In the genomic region with DNA sequence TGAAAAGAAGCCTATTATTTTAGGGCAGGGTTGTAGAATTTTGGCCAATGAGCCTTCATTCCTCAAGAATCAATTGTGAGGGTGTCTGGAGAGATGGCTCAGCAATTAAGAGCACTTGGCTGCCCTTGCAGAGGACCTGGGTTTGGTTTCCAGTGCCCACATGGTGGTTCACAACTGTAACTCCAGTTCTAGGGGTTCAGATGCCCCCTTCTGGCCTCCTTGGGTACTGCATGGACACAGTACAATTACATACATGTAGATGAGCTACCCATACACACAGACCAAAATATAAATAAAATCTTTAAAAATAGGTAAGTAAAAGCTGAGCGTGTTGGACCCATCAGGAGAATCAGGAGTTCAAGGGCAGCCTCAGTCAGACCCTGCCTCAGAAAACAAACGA, we compare ENCODE assay signal across 12 mouse cellular contexts. TPM values are rescaled to one million over a fixed set of nuclear protein-coding genes. Genes with fewer than 3 reads are reported as not detected.
DNase-seq lines count a peak whose midpoint lies in the region; ATAC-seq and TF ChIP-seq lines count a peak whose summit lies in the region.
"Had no signal": no experiment of that assay in that cellular context is flagged by ENCODE, and none has a peak within 500 bp of the region (broad histone marks: within the 10 kb centered on the region; RNA-seq: fewer than 3 reads in every experiment).

No protein-coding gene starts in this region.

- no peak for ATAC-seq in forebrain, embryonic 11.5 days (replicated peaks; ENCODE audit: low FRiP score)
- no peak for ATAC-seq in forebrain, embryonic 15.5 days (replicated peaks)
- ATAC-seq in lung, postnatal 0 days, result no peak
- ATAC-seq in megakaryocyte, adult 5-6 weeks (ENCODE audit: poor library complexity, severe bottlenecking), result no peak
- ATAC-seq: forebrain, embryonic 16.5 days had no signal

- WGBS in forebrain, embryonic 11.5 days, result 84% methylated on average over 2 of the region's 2 CpGs
- 79% methylated on average over 2 of the region's 2 CpGs for WGBS in forebrain, embryonic 15.5 days
- 84% methylated on average over 2 of the region's 2 CpGs for WGBS in lung, postnatal 0 days

- no peak for TF ChIP-seq POLR2A in bone marrow macrophage, adult 2 months (IDR thresholded peaks at IDR 0.05; ENCODE audit: borderline replicate concordance, low read depth, low read length)

- TF ChIP-seq CTCF in lung, postnatal 0 days (IDR thresholded peaks at IDR 0.05), result peak; percentile 55
- peak; percentile 54; the same call in 1 of the 2 replicates for TF ChIP-seq CTCF in bone marrow macrophage, adult 2 months (IDR thresholded peaks at IDR 0.05; ENCODE audit: low read depth, low read length)

- H3K27me3 ChIP-seq in forebrain, embryonic 11.5 days (ENCODE audit: control insufficient read depth, insufficient read depth, low read length), result no peaks in the 10 kb centered on the region
- no peaks in the 10 kb centered on the region for H3K27me3 ChIP-seq in forebrain, embryonic 15.5 days
- no peaks in the 10 kb centered on the region for H3K27me3 ChIP-seq in lung, postnatal 0 days (replicated peaks; ENCODE audit: insufficient read depth, low read length)
- H3K27me3 ChIP-seq: liver, embryonic 15.5 days had no signal

- H3K9me3 ChIP-seq in forebrain, embryonic 11.5 days (ENCODE audit: control insufficient read depth, low read length), result no peaks in the 10 kb centered on the region; the same call in 1 of the 2 replicates
- H3K9me3 ChIP-seq in forebrain, embryonic 15.5 days, result no peaks in the 10 kb centered on the region
- H3K9me3 ChIP-seq in lung, postnatal 0 days (ENCODE audit: low read length), result no peaks in the 10 kb centered on the region
- H3K9me3 ChIP-seq: liver, embryonic 15.5 days had no signal

- no peak overlapping the region for H3K4me2 ChIP-seq in forebrain, embryonic 11.5 days (ENCODE audit: low read depth, low read length, severe bottlenecking)
- no peak overlapping the region for H3K4me2 ChIP-seq in forebrain, embryonic 15.5 days (replicated peaks)
- no peak overlapping the region for H3K4me2 ChIP-seq in lung, postnatal 0 days (replicated peaks; ENCODE audit: low read depth, low read length)
- H3K4me2 ChIP-seq: liver, embryonic 15.5 days had no signal

- DNase-seq in forebrain, embryonic 11.5 days (ENCODE audit: low spot score), result peak; percentile 64
- no peak for DNase-seq in lung, postnatal 0 days (ENCODE audit: low spot score)
- no peak for DNase-seq in lung, postnatal 4 days
- peak; percentile 57 for DNase-seq in thymus, postnatal 0 days (ENCODE audit: low spot score)
- DNase-seq in neural tube, embryonic 10.5 days (ENCODE audit: extremely low spot score, low spot score), result no peak
- DNase-seq: heart, postnatal 14 days had no signal

- no peaks in the 10 kb centered on the region for H3K4me1 ChIP-seq in forebrain, embryonic 11.5 days (replicated peaks; ENCODE audit: control insufficient read depth, insufficient read depth, low read length)
- H3K4me1 ChIP-seq in forebrain, embryonic 15.5 days, result no peaks in the 10 kb centered on the region
- H3K4me1 ChIP-seq in lung, postnatal 0 days (ENCODE audit: insufficient read depth, low read depth, low read length), result no peaks in the 10 kb centered on the region
- H3K4me1 ChIP-seq in bone marrow macrophage, adult 2 months (ENCODE audit: control insufficient read depth, insufficient read depth, low read length), result peaks cover 11% of the 10 kb centered on the region
- H3K4me1 ChIP-seq: liver, embryonic 15.5 days had no signal

- TF ChIP-seq EP300 in lung, postnatal 0 days (IDR thresholded peaks at IDR 0.05), result no peak

- no peak overlapping the region for H3K9ac ChIP-seq in forebrain, embryonic 11.5 days (ENCODE audit: low read length)
- no peak overlapping the region for H3K9ac ChIP-seq in forebrain, embryonic 15.5 days (replicated peaks)
- H3K9ac ChIP-seq in lung, postnatal 0 days (replicated peaks; ENCODE audit: low read depth), result no peak overlapping the region
- H3K9ac ChIP-seq: liver, embryonic 15.5 days had no signal

- H3K36me3 ChIP-seq in forebrain, embryonic 11.5 days (ENCODE audit: control insufficient read depth, insufficient read depth, low read length), result no peaks in the 10 kb centered on the region
- no peaks in the 10 kb centered on the region for H3K36me3 ChIP-seq in forebrain, embryonic 15.5 days
- no peaks in the 10 kb centered on the region for H3K36me3 ChIP-seq in lung, postnatal 0 days (ENCODE audit: insufficient read depth, low read length)

- no peak overlapping the region for H3K27ac ChIP-seq in forebrain, embryonic 11.5 days (ENCODE audit: low read depth, low read length)
- H3K27ac ChIP-seq in forebrain, embryonic 15.5 days (replicated peaks), result no peak overlapping the region
- H3K27ac ChIP-seq in lung, postnatal 0 days (ENCODE audit: low read length), result no peak overlapping the region
- H3K27ac ChIP-seq in bone marrow macrophage, adult 2 months (ENCODE audit: insufficient read depth, low read depth, low read length), result no peak overlapping the region
- H3K27ac ChIP-seq: liver, embryonic 15.5 days had no signal

- no peak overlapping the region for H3K4me3 ChIP-seq in forebrain, embryonic 11.5 days (ENCODE audit: low read depth, low read length)
- H3K4me3 ChIP-seq in forebrain, embryonic 15.5 days, result no peak overlapping the region
- no peak overlapping the region for H3K4me3 ChIP-seq in lung, postnatal 0 days (ENCODE audit: low read depth, low read length)
- H3K4me3 ChIP-seq in bone marrow macrophage, adult 2 months (ENCODE audit: insufficient read depth, low read length), result no peak overlapping the region
- H3K4me3 ChIP-seq: liver, embryonic 15.5 days; myocyte had no signal

RNA-seq across cellular contexts. Expression of a gene that starts 21.2 kb away (rescaled TPM):
- polyA plus RNA-seq in forebrain, embryonic 11.5 days (2014; fragmentation: Nextera tagmentation; extraction: Ambion mirVana), result 17.8 TPM in 2 replicates
- polyA plus RNA-seq in forebrain, embryonic 15.5 days (2015; fragmentation: Nextera tagmentation; extraction: Ambion mirVana), result 8.1 and 8.7 TPM in 2 replicates
- polyA plus RNA-seq in lung, postnatal 0 days (2015; fragmentation: Nextera tagmentation; extraction: Ambion mirVana), result 10.0 and 10.2 TPM in 2 replicates
- polyA plus RNA-seq in bone marrow macrophage, adult 2 months (2012; ENCODE audit: insufficient read depth, insufficient read length, missing spikeins), result 10.2 and 13.5 TPM in 2 replicates
- 6.2 and 7.0 TPM in 2 replicates for polyA plus RNA-seq in thymus, postnatal 0 days (2015; fragmentation: Nextera tagmentation; extraction: Ambion mirVana)
- 5.4 and 7.2 TPM in 2 replicates for total RNA-seq in megakaryocyte, adult 5-6 weeks (2015)
- 9.7 and 11.1 TPM in 2 replicates for total RNA-seq in megakaryocyte, adult 5-6 weeks (2017)

RNA-seq across cellular contexts. Expression of a gene that starts 25.2 kb away (rescaled TPM):
- polyA plus RNA-seq in forebrain, embryonic 11.5 days (2014; fragmentation: Nextera tagmentation; extraction: Ambion mirVana), result 0.09 TPM in 1 of 2 replicates, not detected in the other
- 0.36 and 0.38 TPM in 2 replicates for polyA plus RNA-seq in forebrain, embryonic 15.5 days (2015; fragmentation: Nextera tagmentation; extraction: Ambion mirVana)
- 5.0 and 5.1 TPM in 2 replicates for polyA plus RNA-seq in lung, postnatal 0 days (2015; fragmentation: Nextera tagmentation; extraction: Ambion mirVana)
- 0.28 TPM in 1 of 2 replicates, not detected in the other for polyA plus RNA-seq in bone marrow macrophage, adult 2 months (2012; ENCODE audit: insufficient read depth, insufficient read length, missing spikeins)
- 0.23 and 0.39 TPM in 2 replicates for polyA plus RNA-seq in thymus, postnatal 0 days (2015; fragmentation: Nextera tagmentation; extraction: Ambion mirVana)
- 0.16 TPM in 1 of 2 replicates, not detected in the other for total RNA-seq in megakaryocyte, adult 5-6 weeks (2015)
- 0.20 and 0.77 TPM in 2 replicates for total RNA-seq in megakaryocyte, adult 5-6 weeks (2017)
- polyA plus RNA-seq: myocyte had no signal

Comparison
In these comparisons a context has a peak if more than half of its experiments do, and no peak if none do; other contexts are left out.
1. DNase-seq: peak in forebrain, embryonic 11.5 days (single experiment) and thymus, postnatal 0 days (single experiment); none in lung, postnatal 0 days (single experiment), lung, postnatal 4 days (0 of 2) and neural tube, embryonic 10.5 days (single experiment).